Mouse (Mus musculus): ENCODE data around the gene Fgf9. TPM values are rescaled to one million over a fixed set of nuclear protein-coding genes. Genes with fewer than 3 reads are reported as not detected.

Fgf9 gene
- total and polyA plus RNA-seq, 3 experiments: 0.01 TPM; not detected in 2

GRCm38 (mm10) chr14:58126508-58126907, 56.2 kb downstream of the Fgf9 start:
- H3K9ac ChIP-seq (ENCODE audit: control insufficient read depth, low read depth, low read length, poor library complexity, severe bottlenecking): no peak overlapping the region
- TF ChIP-seq USF2 (IDR thresholded peaks at IDR 0.05; ENCODE audit: borderline replicate concordance in 1 of 2, insufficient read depth in 1 of 2, low read depth in 1 of 2, low read length in 2 of 2) (no peak), BHLHE40 (IDR thresholded peaks at IDR 0.05; ENCODE audit: borderline replicate concordance, low read depth, low read length) (no peak), ZKSCAN1 (IDR thresholded peaks at IDR 0.05; ENCODE audit: low read depth, low read length) (no peak), SIN3A (IDR thresholded peaks at IDR 0.05; ENCODE audit: low read length) (no peak), MEF2A (IDR thresholded peaks at IDR 0.05; ENCODE audit: extremely low read depth, insufficient replicate concordance, low read depth, low read length, poor library complexity, severe bottlenecking) (no peak), JUND (IDR thresholded peaks at IDR 0.05; ENCODE audit: low read depth, low read length) (no peak), MAFK (IDR thresholded peaks at IDR 0.05; ENCODE audit: borderline replicate concordance, low read depth, low read length) (no peak)
- no peaks in the 10 kb centered on the region for H3K79me2 ChIP-seq (ENCODE audit: control insufficient read depth, insufficient read depth, low read length, poor library complexity)
- H3K9me3 ChIP-seq (replicated peaks; ENCODE audit: insufficient read depth, low read length): no peaks in the 10 kb centered on the region
- no peaks in the 10 kb centered on the region for H3K4me1 ChIP-seq (ENCODE audit: control insufficient read depth in 1 of 2, insufficient read depth in 2 of 2, low read length in 2 of 2)
- H3K36me3 ChIP-seq (ENCODE audit: control insufficient read depth in 1 of 2, insufficient read depth in 2 of 2, low read length in 2 of 2): no peaks in the 10 kb centered on the region
- H3K4me3 ChIP-seq (ENCODE audit: control insufficient read depth in 1 of 2, insufficient read depth in 1 of 2, low read depth in 2 of 2, low read length in 2 of 2): no peak overlapping the region
- H3K27ac ChIP-seq (ENCODE audit: control insufficient read depth, low read depth, low read length): no peak overlapping the region
- H3K27me3 ChIP-seq (ENCODE audit: control insufficient read depth in 1 of 2, insufficient read depth in 2 of 2, low read length in 2 of 2): no peaks in the 10 kb centered on the region
- no peak for DNase-seq (ENCODE audit: low read depth, low spot score)

DNA sequence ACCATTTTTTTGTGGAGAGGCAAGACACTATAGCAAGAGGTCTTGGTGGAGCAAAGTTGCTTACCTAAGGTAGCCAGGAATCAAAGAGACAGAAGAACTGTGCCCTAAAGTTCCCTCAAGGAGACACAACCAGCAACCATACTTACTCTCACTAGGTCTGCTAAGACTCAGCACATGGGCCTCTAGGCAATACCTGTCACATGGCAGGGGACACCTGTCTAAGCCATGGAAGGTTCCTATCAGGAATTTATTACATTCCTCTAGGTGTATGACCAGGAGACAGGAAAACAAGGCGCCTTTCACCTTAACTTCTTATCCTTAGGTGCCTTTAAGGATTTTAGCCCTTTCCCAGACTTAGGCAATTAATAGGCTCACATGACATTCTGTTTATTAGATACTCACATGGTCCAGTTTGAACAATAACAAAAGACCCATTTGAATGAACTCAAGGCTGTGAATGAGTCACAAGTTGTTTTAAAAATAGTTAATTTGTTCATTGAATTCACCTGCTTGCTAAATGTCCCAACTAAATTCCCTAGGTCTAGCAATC, 69.2 kb downstream of the Fgf9 start:
- DNase-seq (ENCODE audit: low read depth, low spot score): no peak
- Histone ChIP-seq H3K9me3 (replicated peaks; ENCODE audit: insufficient read depth, low read length) (no peaks in the 10 kb centered on the region), H3K27me3 (ENCODE audit: control insufficient read depth in 1 of 2, insufficient read depth in 2 of 2, low read length in 2 of 2) (no peaks in the 10 kb centered on the region), H3K36me3 (ENCODE audit: control insufficient read depth in 1 of 2, insufficient read depth in 2 of 2, low read length in 2 of 2) (no peaks in the 10 kb centered on the region), H3K4me3 (ENCODE audit: control insufficient read depth in 1 of 2, insufficient read depth in 1 of 2, low read depth in 2 of 2, low read length in 2 of 2) (no peak overlapping the region), H3K4me1 (ENCODE audit: control insufficient read depth in 1 of 2, insufficient read depth in 2 of 2, low read length in 2 of 2) (no peaks in the 10 kb centered on the region), H3K27ac (ENCODE audit: control insufficient read depth, low read depth, low read length) (no peak overlapping the region), H3K79me2 (ENCODE audit: control insufficient read depth, insufficient read depth, low read length, poor library complexity) (no peaks in the 10 kb centered on the region), H3K9ac (ENCODE audit: control insufficient read depth, low read depth, low read length, poor library complexity, severe bottlenecking) (no peak overlapping the region)
- TF ChIP-seq GABPA (IDR thresholded peaks at IDR 0.05; ENCODE audit: low read depth, low read length): no peak
- no peak for TF ChIP-seq SMC3 (IDR thresholded peaks at IDR 0.05; ENCODE audit: low read depth, low read length)
- no peak for TF ChIP-seq UBTF (IDR thresholded peaks at IDR 0.05; ENCODE audit: borderline replicate concordance, insufficient read depth, low read depth, low read length)
- TF ChIP-seq EP300 (IDR thresholded peaks at IDR 0.05; ENCODE audit: low read depth in 1 of 2, low read length in 2 of 2): no peak
- no peak for TF ChIP-seq MYC (IDR thresholded peaks at IDR 0.05; ENCODE audit: low read depth, low read length)
- no peak for TF ChIP-seq POLR2AphosphoS2 (IDR thresholded peaks at IDR 0.05; ENCODE audit: low read length)

Measured in MEL (cell line).